Comparison of ENCODE assay signal across 24 mouse cellular contexts in genomic region chr9:74365930-74366438, GRCm38 (mm10).
DNase-seq lines count a peak whose midpoint lies in the region; ATAC-seq and TF ChIP-seq lines count a peak whose summit lies in the region.
"Had no signal": no experiment of that assay in that cellular context is flagged by ENCODE, and none has a peak within 500 bp of the region (broad histone marks: within the 10 kb centered on the region; RNA-seq: fewer than 3 reads in every experiment).

No protein-coding gene starts in this region.

- 0 out of 2 replicates have a peak, but pooled peaks have one; percentile 50 for ATAC-seq in hindbrain, embryonic 12.5 days (ENCODE audit: low FRiP score)
- ATAC-seq in intestine, postnatal 0 days: peak; percentile 57; the same call in 1 of the 2 replicates
- ATAC-seq: activated CD4-positive, CD25-positive, alpha-beta regulatory T cell, adult 4 months had no signal

- H3K27ac ChIP-seq in hindbrain, embryonic 12.5 days: 0 out of 2 replicates have a peak overlapping the region, but pooled peaks have one; percentile 13
- H3K27ac ChIP-seq in hindbrain, embryonic 10.5 days: no peak overlapping the region
- H3K27ac ChIP-seq in intestine, postnatal 0 days (ENCODE audit: low read depth, low read length): no peak overlapping the region
- no peak overlapping the region for H3K27ac ChIP-seq in cerebellum, adult 2 months (ENCODE audit: insufficient read depth, low read length)
- H3K27ac ChIP-seq: embryonic facial prominence, embryonic 13.5 days; gastrocnemius, adult 2 months; heart, embryonic 10.5 days; limb, embryonic 12.5 days; midbrain, embryonic 12.5 days had no signal

- no peaks in the 10 kb centered on the region for H3K36me3 ChIP-seq in hindbrain, embryonic 12.5 days
- no peaks in the 10 kb centered on the region for H3K36me3 ChIP-seq in hindbrain, embryonic 10.5 days
- no peaks in the 10 kb centered on the region for H3K36me3 ChIP-seq in intestine, postnatal 0 days (ENCODE audit: control insufficient read depth, insufficient read depth)
- H3K36me3 ChIP-seq: embryonic facial prominence, embryonic 13.5 days; heart, embryonic 10.5 days; limb, embryonic 12.5 days; midbrain, embryonic 12.5 days had no signal

- no peak overlapping the region for H3K4me2 ChIP-seq in hindbrain, embryonic 12.5 days (replicated peaks)
- no peak overlapping the region for H3K4me2 ChIP-seq in intestine, postnatal 0 days (replicated peaks; ENCODE audit: low read depth)
- H3K4me2 ChIP-seq: embryonic facial prominence, embryonic 13.5 days; limb, embryonic 12.5 days; midbrain, embryonic 12.5 days had no signal

- TF ChIP-seq CTCF in intestine, postnatal 0 days (IDR thresholded peaks at IDR 0.05; ENCODE audit: low read depth): no peak
- TF ChIP-seq CTCF in cerebellum, adult 2 months (IDR thresholded peaks at IDR 0.05; ENCODE audit: borderline replicate concordance, insufficient read depth, low read depth, low read length): no peak

- no peak overlapping the region for H3K9ac ChIP-seq in hindbrain, embryonic 12.5 days
- no peak overlapping the region for H3K9ac ChIP-seq in intestine, postnatal 0 days (ENCODE audit: low read depth, low read length)
- H3K9ac ChIP-seq: embryonic facial prominence, embryonic 13.5 days; limb, embryonic 12.5 days; midbrain, embryonic 12.5 days had no signal

- TF ChIP-seq POLR2A in cerebellum, adult 2 months (IDR thresholded peaks at IDR 0.05; ENCODE audit: borderline replicate concordance, insufficient read depth, low read length): no peak

- peaks cover 3% of the 10 kb centered on the region for H3K4me1 ChIP-seq in hindbrain, embryonic 12.5 days
- H3K4me1 ChIP-seq in hindbrain, embryonic 10.5 days (replicated peaks): no peaks in the 10 kb centered on the region; the same call in 1 of the 2 replicates
- no peaks in the 10 kb centered on the region for H3K4me1 ChIP-seq in intestine, postnatal 0 days (replicated peaks; ENCODE audit: control insufficient read depth, insufficient read depth, low read length)
- H3K4me1 ChIP-seq in cerebellum, adult 2 months (ENCODE audit: control insufficient read depth, insufficient read depth, low read length): no peaks in the 10 kb centered on the region
- H3K4me1 ChIP-seq: embryonic facial prominence, embryonic 13.5 days; heart, embryonic 10.5 days; limb, embryonic 12.5 days; midbrain, embryonic 12.5 days had no signal

- H3K4me3 ChIP-seq in hindbrain, embryonic 12.5 days: no peak overlapping the region
- H3K4me3 ChIP-seq in hindbrain, embryonic 10.5 days: no peak overlapping the region
- no peak overlapping the region for H3K4me3 ChIP-seq in intestine, postnatal 0 days (ENCODE audit: low read depth, low read length)
- no peak overlapping the region for H3K4me3 ChIP-seq in cerebellum, adult 2 months (replicated peaks; ENCODE audit: insufficient read depth, low read depth, low read length)
- H3K4me3 ChIP-seq: embryonic facial prominence, embryonic 13.5 days; erythroblast, embryonic 14.5 days; gastrocnemius, adult 2 months; heart, embryonic 10.5 days; limb, embryonic 12.5 days; midbrain, embryonic 12.5 days had no signal

- 24% methylated on average over 3 of the region's 3 CpGs for WGBS in hindbrain, embryonic 12.5 days
- WGBS in hindbrain, embryonic 10.5 days: 25% methylated on average over 3 of the region's 3 CpGs
- WGBS in intestine, postnatal 0 days: 58% methylated on average over 3 of the region's 3 CpGs
- WGBS in cerebellum, adult 2 months: 18% methylated on average over 3 of the region's 3 CpGs

- H3K9me3 ChIP-seq in hindbrain, embryonic 12.5 days (replicated peaks): no peaks in the 10 kb centered on the region
- H3K9me3 ChIP-seq in hindbrain, embryonic 10.5 days: no peaks in the 10 kb centered on the region
- no peaks in the 10 kb centered on the region for H3K9me3 ChIP-seq in intestine, postnatal 0 days (ENCODE audit: control insufficient read depth)
- H3K9me3 ChIP-seq: embryonic facial prominence, embryonic 13.5 days; heart, embryonic 10.5 days; limb, embryonic 12.5 days; midbrain, embryonic 12.5 days had no signal

- no peaks in the 10 kb centered on the region for H3K27me3 ChIP-seq in hindbrain, embryonic 12.5 days
- H3K27me3 ChIP-seq in hindbrain, embryonic 10.5 days (ENCODE audit: insufficient read depth, poor library complexity, severe bottlenecking): no peaks in the 10 kb centered on the region
- no peaks in the 10 kb centered on the region for H3K27me3 ChIP-seq in intestine, postnatal 0 days (replicated peaks; ENCODE audit: control insufficient read depth, insufficient read depth, low read length)
- no peaks in the 10 kb centered on the region for H3K27me3 ChIP-seq in cerebellum, adult 2 months (ENCODE audit: control insufficient read depth, insufficient read depth, low read length)
- H3K27me3 ChIP-seq: embryonic facial prominence, embryonic 13.5 days; limb, embryonic 12.5 days; midbrain, embryonic 12.5 days had no signal

- DNase-seq in embryo, embryonic 11 days: peak; percentile 4
- DNase-seq in embryo, embryonic 10 days (ENCODE audit: low spot score): no peak
- DNase-seq in hindbrain, embryonic 10.5 days (ENCODE audit: low spot score): no peak
- DNase-seq in brain, adult 2 months (ENCODE audit: low read depth, low spot score): peak; percentile 4
- DNase-seq in cerebellum, adult 2 months: no peak
- DNase-seq in testis, postnatal 10 days (ENCODE audit: low spot score): no peak
- DNase-seq: adrenal gland, adult 8-10 months; cerebellum, adult 9-11 months; gastrocnemius, adult 2 months; heart, postnatal 4 days; kidney, postnatal 25 days; layer of hippocampus, postnatal 36 days; lung, adult 18-20 months; lung, postnatal 10 days; right cerebral cortex, postnatal 14 days; thymus, postnatal 14 days had no signal

Comparison
In these comparisons a context has a peak if more than half of its experiments do, and no peak if none do; other contexts are left out.
1. DNase-seq: peak in embryo, embryonic 11 days (single experiment) and brain, adult 2 months (single experiment); none in embryo, embryonic 10 days (single experiment), hindbrain, embryonic 10.5 days (single experiment), cerebellum, adult 2 months (0 of 2) and testis, postnatal 10 days (single experiment).